Mouse (Mus musculus): ENCODE measurements around the gene Yod1.

Gene Yod1

GRCm38 (mm10) chr1:130717291-130717871, at the start of gene Yod1:
Yod1 (plus strand) TSS chr1:130717327.
- peak; percentile 59 for DNase-seq (ENCODE audit: extremely low read depth, low read depth)

GRCm38 (mm10) chr1:130678551-130678950, 38.6 kb upstream of the Yod1 start:
- DNase-seq (ENCODE audit: extremely low read depth, low read depth): no peak

- DNase-seq (ENCODE audit: extremely low read depth, low read depth): no peak
These were observed 36.1 kb upstream of the Yod1 start for GRCm38 (mm10) chr1:130681075-130681474.

- DNase-seq (ENCODE audit: extremely low read depth, low read depth): no peak
These were observed 35.3 kb upstream of the Yod1 start for GRCm38 (mm10) chr1:130681656-130682413.

DNA sequence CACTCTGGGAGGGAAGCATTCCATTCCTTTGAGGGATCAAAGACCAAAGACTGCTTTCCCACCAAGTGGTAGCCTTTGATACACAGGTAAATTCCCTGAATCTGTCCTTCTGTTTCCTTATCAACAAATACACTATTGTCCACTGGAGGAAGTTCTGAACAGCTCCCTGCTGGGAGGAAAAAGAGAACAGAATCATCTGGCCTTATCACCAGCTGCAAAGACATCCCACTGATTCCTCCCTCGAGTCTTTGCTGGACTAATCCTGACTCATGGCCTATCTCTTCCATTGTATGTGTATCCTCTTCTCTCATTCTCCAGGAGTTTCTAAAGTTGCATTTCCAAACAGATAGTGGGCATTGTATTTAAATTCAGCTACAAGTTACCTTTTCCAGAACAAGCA, 33.2 kb upstream of the Yod1 start:
- DNase-seq (ENCODE audit: extremely low read depth, low read depth): peak; percentile 29

DNA sequence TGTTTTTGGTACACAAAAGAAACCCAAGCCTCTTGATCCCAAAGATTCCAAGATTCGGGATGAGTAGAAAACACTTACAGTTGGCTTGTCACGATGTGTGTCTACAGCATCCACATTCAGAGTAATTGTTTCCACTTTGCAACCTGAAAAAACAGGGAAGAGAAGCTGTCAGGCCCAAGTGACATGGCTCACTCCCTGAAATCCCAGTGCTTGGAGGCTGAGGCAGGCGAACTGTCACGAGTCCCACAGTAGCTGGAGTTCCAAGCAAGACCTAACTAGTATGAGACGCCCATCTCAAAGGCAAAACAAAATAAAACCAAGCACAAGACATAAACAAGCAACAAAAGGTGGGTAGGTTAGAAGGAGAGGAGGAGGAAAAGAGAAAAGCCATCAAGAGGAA, 18.5 kb upstream of the Yod1 start:
- no peak for DNase-seq (ENCODE audit: extremely low read depth, low read depth)

- no peak for DNase-seq (ENCODE audit: extremely low read depth, low read depth)
These were observed 17.0 kb upstream of the Yod1 start for GRCm38 (mm10) chr1:130699937-130700633.

DNA sequence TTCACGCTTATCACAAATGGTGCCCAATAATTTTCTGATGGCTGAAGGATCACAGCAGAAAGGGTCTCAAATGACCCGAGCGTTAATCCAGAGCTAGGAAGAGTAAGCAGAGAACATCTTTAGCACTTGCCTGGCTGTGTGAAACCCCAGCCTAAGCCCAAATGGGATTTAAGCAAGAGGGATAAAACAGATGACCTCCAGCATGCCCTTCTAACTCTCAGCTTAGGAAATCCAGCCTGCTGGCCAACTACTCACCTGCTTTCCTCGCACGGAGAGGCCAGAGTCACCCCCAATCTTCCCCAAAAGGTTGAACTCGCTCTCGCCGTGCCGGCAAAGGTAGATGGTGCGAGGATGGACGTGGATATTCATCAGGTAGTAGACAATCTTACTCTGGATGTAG, 15.2 kb upstream of the Yod1 start:
- no peak for DNase-seq (ENCODE audit: extremely low read depth, low read depth)

DNA sequence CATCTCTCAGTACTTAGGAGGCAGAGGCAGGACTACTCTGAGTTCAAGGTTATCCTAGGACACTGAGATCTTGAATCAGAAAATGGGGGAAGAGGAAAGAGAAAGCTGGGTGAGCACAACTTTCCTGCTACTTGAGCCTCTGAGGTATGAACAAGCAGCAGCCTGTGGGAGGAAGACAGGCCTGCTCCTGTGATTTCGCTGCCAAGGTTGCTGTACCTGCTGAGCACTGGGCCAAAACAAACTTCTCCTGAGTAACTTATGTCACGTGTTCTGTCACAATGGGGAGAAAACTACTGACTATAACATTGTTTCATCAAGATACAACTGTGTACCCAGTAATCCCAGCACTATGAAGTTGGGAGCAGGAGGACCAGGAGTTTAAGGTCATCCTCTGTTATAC, 13.5 kb upstream of the Yod1 start:
- DNase-seq (ENCODE audit: extremely low read depth, low read depth): no peak

DNA sequence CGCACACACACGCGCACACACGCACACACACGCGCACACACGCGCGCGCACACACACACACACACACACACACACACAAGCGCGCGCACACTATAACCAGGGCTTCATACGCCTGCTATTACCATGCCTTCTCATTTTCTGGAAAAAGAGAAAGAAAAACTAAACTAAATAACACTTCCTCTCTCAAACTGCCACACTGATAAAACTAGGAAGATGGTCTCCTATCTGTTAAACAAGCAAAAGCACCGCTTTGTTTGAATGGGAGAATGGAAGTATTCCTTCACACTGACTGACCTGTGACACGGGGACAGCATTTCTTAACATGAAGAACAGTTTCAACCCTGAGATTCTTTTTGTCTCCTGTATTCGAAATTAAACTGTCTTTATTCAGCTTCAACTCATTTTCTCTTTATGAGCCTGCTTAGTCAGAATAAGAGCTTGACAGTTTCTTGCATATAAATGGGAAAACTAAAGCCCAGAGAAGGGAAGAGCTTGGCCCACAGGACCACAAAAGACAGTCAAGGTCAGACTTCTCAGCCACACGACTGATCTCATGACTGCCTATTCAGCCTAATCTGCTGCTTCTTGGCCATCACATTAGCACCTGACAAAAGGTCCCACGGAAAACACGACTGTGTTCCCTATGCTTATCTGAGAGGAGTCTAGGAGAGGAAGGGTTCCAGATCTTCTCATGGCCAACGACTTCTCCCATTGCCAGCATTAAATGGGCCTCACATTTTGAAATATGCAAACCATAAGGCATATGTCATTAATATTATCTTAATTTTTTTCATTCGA, 6.6 kb upstream of the Yod1 start:
- DNase-seq (ENCODE audit: extremely low read depth, low read depth): no peak

GRCm38 (mm10) chr1:130714046-130714445, 3.1 kb upstream of the Yod1 start:
- no peak for DNase-seq (ENCODE audit: extremely low read depth, low read depth)

- DNase-seq (ENCODE audit: extremely low read depth, low read depth): peak; percentile 86
These were observed 1.4 kb upstream of the Yod1 start, which contains the start of gene Gm29427 for GRCm38 (mm10) chr1:130715561-130716217. Gm29427 (minus strand) TSS chr1:130715799.

DNA sequence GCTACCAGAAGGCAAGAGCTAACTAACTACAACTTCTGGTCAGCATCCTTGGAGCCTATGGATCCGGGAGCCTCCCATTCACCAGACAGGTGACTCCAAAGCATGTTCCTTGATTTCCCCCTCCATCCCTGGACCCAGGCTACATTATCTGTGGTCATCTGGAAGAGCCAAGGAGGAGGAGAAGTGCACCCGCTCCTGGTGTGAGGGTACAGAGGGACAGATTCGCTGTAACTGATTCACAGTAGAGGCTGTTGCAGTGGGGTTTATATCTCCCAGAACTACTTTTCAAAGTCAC, 962 bp upstream of the Yod1 start:
- DNase-seq (ENCODE audit: extremely low read depth, low read depth): no peak

DNA sequence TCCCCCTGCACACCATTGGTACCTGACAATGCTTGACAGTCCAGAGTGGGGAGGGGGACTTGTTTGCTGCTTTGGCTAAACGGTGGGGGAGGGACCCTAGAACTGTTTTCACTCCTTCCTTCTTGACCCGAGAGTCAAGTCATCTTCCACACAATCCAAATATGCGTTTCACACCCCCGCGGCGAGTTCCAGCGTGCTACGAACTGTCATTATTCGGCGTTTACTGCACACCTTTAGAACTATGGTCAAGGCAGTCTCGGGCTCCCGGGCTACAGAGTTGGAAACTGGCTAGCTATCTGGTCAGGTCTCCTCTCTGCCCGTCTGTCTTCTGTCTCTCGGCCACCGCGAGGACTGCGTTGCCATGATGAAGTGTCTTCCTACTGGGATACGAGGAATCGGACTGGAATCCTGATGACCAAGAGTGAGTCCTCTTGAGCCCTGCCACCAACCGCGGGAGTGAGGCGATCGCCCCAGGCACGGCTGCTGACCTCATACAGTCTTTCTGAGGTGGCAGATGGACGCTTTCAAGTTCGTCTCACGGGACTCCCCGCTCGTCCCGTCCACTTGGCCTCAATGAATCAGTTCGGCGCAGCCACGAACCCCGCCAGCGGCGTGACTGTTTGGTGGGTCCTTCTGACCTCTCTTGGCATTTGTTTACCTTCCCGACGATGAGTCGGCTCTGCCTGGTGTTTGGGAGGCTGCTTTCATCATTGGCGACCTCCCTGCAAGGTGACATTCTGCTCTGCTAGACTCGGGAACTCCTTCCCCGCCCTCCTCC, 425 bp upstream of the Yod1 start:
- peak; percentile 26 for DNase-seq (ENCODE audit: extremely low read depth, low read depth)

GRCm38 (mm10) chr1:130724206-130724605, 7.1 kb downstream of the Yod1 start:
- DNase-seq (ENCODE audit: extremely low read depth, low read depth): no peak

GRCm38 (mm10) chr1:130726396-130726795, 9.3 kb downstream of the Yod1 start:
- DNase-seq (ENCODE audit: extremely low read depth, low read depth): no peak

DNA sequence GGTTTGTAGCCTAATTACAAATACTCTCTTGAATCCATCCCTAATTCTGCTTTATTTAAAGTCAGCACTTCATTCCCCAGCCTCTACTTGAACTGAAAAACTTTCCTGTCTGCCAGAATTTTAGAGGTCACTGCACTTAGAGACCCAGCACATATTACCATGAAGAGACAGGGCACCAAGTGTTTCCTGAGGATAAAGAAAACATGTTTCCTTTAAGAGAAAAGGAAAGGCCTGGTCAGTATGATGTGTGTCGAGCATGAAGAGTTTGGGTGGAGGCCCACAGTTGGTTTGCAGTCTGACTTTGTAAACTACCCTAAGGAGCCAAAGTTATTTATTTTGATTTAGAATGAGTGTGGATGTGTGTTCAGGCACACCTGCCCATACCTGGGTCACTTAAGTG, 10.9 kb downstream of the Yod1 start:
- DNase-seq (ENCODE audit: extremely low read depth, low read depth): no peak

- no peak for DNase-seq (ENCODE audit: extremely low read depth, low read depth)
These were observed 11.6 kb downstream of the Yod1 start for GRCm38 (mm10) chr1:130728708-130729107.

DNA sequence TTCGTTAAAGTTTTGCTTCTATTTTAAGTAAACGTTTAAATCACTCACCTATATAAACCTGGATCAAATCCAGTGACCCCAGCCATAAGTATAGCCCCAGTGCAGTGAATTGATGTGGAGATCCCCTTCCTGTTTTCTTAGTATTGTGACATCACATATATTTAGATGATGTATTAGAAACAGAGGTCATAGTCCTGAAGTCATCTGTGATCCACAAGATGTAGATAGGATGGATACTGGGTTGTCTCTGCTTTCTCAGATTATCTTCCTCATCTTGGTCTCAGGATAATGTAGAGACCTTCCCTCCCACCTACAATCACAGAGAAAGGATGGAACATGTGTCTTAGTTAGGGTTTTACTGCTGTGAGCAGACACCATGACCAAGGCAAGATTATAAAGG, 12.0 kb downstream of the Yod1 start, which contains the start of gene Pfkfb2:
Gene Pfkfb2 (minus strand): TSS at position 101 of the 400 bp plus-strand sequence.
- no peak for DNase-seq (ENCODE audit: extremely low read depth, low read depth)

DNA sequence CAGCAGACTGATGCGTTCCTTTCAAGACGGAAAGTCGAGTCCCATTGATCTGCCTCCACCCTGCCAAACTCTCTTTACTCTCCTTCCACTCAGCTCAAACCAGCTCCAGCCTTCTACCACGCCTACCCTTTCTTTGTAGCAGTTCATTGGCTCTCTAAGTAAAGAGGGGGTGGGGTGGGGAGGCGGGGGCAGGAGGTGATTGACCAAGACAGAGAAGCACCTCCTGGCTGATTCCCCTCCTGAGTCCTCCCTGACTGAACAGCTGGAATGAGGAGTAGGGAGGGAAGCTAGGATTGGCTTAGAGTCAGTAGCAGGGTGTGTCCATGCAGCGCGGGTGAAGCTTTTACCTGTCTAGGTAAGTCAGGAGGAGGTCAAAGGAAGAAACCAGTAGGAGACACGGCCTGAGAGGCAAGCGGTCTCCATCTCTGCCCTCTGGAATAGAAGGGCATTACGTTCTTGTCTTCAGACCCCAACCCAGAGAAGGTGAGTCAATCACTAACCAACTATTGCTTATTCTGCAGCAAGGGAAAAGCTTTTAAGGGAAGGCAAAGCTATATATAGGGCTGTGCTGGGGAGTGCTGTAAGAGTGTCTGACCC, 14.7 kb downstream of the Yod1 start, which contains the start of gene AA986860:
Gene AA986860 (plus strand): TSS at position 236 of the 597 bp plus-strand sequence.
- no peak for DNase-seq (ENCODE audit: extremely low read depth, low read depth)

All from MEL-GATA-1-ER (cell line).